Mouse (Mus musculus) testis, adult 2 months (tissue): Measurements from ENCODE around the gene Fnbp4. TPM values are rescaled to one million over a fixed set of nuclear protein-coding genes. Genes with fewer than 3 reads are reported as not detected.
A peak's percentile ranks its signal among the peaks of the same experiment; 100 is the strongest.

Source experiments
- H3K27ac ChIP-seq: fragments of 200-500 bp; 2 replicates; pipeline ENCODE4 v1.5.1; 2012; ENCODE audit warnings: low read depth, low read length; ENCODE audit not compliant: control insufficient read depth, insufficient read depth
- H3K27me3 ChIP-seq: fragments of 200-500 bp; 2 replicates; pipeline ENCODE4 v1.6.1; 2012; ENCODE audit warnings: mild to moderate bottlenecking, low read length, moderate library complexity; ENCODE audit not compliant: control insufficient read depth, insufficient read depth
- H3K36me3 ChIP-seq: fragments of 200-500 bp; 2 replicates; pipeline ENCODE4 v1.6.1; 2012; ENCODE audit warnings: mild to moderate bottlenecking, low read length; ENCODE audit not compliant: control insufficient read depth, insufficient read depth
- H3K4me1 ChIP-seq: fragments of 200-500 bp; 2 replicates; pipeline ENCODE4 v1.6.1; 2012; ENCODE audit warnings: low read length; ENCODE audit not compliant: control insufficient read depth, insufficient read depth
- H3K4me3 ChIP-seq: fragments of 200-500 bp; 2 replicates; pipeline ENCODE4 v1.5.1; 2012; ENCODE audit warnings: low read depth, mild to moderate bottlenecking, low read length, moderate library complexity, mixed read lengths; ENCODE audit not compliant: control insufficient read depth
- CTCF ChIP-seq: fragments of 200-500 bp; IDR thresholded peaks from 2 replicates; pipeline ENCODE4 v1.5.1; 2012; ENCODE audit warnings: low read depth, mild to moderate bottlenecking, inconsistent platforms, low read length, moderate library complexity; ENCODE audit not compliant: control insufficient read depth, insufficient read depth, insufficient replicate concordance
- POLR2A ChIP-seq: fragments of 200-500 bp; IDR thresholded peaks from 2 replicates; pipeline ENCODE4 v1.6.1; 2012; ENCODE audit warnings: low read depth, mild to moderate bottlenecking, inconsistent platforms, low read length, moderate library complexity; ENCODE audit not compliant: control insufficient read depth
- polyA plus RNA-seq: library from polyadenylated mRNA; depleted of rRNA; stranded (reverse); fragments of >200 nt; gene quantifications from 2 replicates; pipeline ENCODE4 v1.2.3, GENCODE M21; 2012

The Fnbp4 gene
- polyA plus RNA-seq, 1 experiment = 33.5 TPM

- Histone ChIP-seq H3K27ac (peak overlapping the region; percentile 90), H3K36me3 (no peaks in the 10 kb centered on the region; the same call in 1 of the 2 replicates), H3K27me3 (no peaks in the 10 kb centered on the region), H3K4me1 (peaks cover 3% of the 10 kb centered on the region), H3K4me3 (peak overlapping the region; percentile 91)
- TF ChIP-seq CTCF = no peak
- TF ChIP-seq POLR2A = peak; percentile 68
Observed at GRCm38 (mm10) chr2:90782901-90783486, 37.8 kb downstream of the Fnbp4 start.

- H3K36me3 ChIP-seq = no peaks in the 10 kb centered on the region
- H3K27ac ChIP-seq = no peak overlapping the region
- H3K4me1 ChIP-seq = peaks cover 5% of the 10 kb centered on the region
- H3K27me3 ChIP-seq = no peaks in the 10 kb centered on the region
- TF ChIP-seq CTCF (no peak), POLR2A (no peak)
- no peak overlapping the region for H3K4me3 ChIP-seq
Observed at GRCm38 (mm10) chr2:90788126-90788525, 43.0 kb downstream of the Fnbp4 start.

- TF ChIP-seq CTCF (no peak), POLR2A (no peak)
- Histone ChIP-seq H3K4me3 (no peak overlapping the region), H3K4me1 (no peaks in the 10 kb centered on the region), H3K27ac (no peak overlapping the region), H3K27me3 (no peaks in the 10 kb centered on the region), H3K36me3 (no peaks in the 10 kb centered on the region; the same call in none of the 2 replicates)
Observed at GRCm38 (mm10) chr2:90808241-90809126, 63.3 kb downstream of the Fnbp4 start.

- H3K36me3 ChIP-seq = no peaks in the 10 kb centered on the region; the same call in none of the 2 replicates
- no peak for TF ChIP-seq POLR2A
- H3K4me3 ChIP-seq = no peak overlapping the region
- no peak overlapping the region for H3K27ac ChIP-seq
- no peaks in the 10 kb centered on the region for H3K4me1 ChIP-seq
- H3K27me3 ChIP-seq = no peaks in the 10 kb centered on the region
Observed at GRCm38 (mm10) chr2:90810751-90811150, 65.6 kb downstream of the Fnbp4 start.

GRCm38 (mm10) chr2:90815266-90815665 lies 70.1 kb downstream of the Fnbp4 start:
- Histone ChIP-seq H3K27ac (no peak overlapping the region), H3K4me1 (no peaks in the 10 kb centered on the region), H3K36me3 (no peaks in the 10 kb centered on the region; the same call in none of the 2 replicates), H3K27me3 (no peaks in the 10 kb centered on the region), H3K4me3 (no peak overlapping the region)
- no peak for TF ChIP-seq CTCF
- TF ChIP-seq POLR2A = no peak

GRCm38 (mm10) chr2:90816144-90816543 lies 71.0 kb downstream of the Fnbp4 start:
- no peaks in the 10 kb centered on the region; the same call in 1 of the 2 replicates for H3K36me3 ChIP-seq
- no peak overlapping the region for H3K27ac ChIP-seq
- H3K4me1 ChIP-seq = no peaks in the 10 kb centered on the region
- TF ChIP-seq POLR2A (no peak), CTCF (no peak)
- H3K27me3 ChIP-seq = no peaks in the 10 kb centered on the region
- H3K4me3 ChIP-seq = no peak overlapping the region

- Histone ChIP-seq H3K36me3 (no peaks in the 10 kb centered on the region), H3K27ac (no peak overlapping the region), H3K4me1 (no peaks in the 10 kb centered on the region), H3K27me3 (no peaks in the 10 kb centered on the region), H3K4me3 (no peak overlapping the region)
- no peak for TF ChIP-seq POLR2A
- no peak for TF ChIP-seq CTCF
Observed at GRCm38 (mm10) chr2:90818710-90819109, 73.5 kb downstream of the Fnbp4 start.
